Mouse (Mus musculus) fibroblast of lung, adult 2 months (primary cell): ENCODE results near the gene Ercc6l.

Experiments
- DNase-seq: peaks from one replicate; pipeline ENCODE4 v3.0.0-alpha.2; 2011; ENCODE audit warnings: low read depth

Gene Ercc6l

DNA sequence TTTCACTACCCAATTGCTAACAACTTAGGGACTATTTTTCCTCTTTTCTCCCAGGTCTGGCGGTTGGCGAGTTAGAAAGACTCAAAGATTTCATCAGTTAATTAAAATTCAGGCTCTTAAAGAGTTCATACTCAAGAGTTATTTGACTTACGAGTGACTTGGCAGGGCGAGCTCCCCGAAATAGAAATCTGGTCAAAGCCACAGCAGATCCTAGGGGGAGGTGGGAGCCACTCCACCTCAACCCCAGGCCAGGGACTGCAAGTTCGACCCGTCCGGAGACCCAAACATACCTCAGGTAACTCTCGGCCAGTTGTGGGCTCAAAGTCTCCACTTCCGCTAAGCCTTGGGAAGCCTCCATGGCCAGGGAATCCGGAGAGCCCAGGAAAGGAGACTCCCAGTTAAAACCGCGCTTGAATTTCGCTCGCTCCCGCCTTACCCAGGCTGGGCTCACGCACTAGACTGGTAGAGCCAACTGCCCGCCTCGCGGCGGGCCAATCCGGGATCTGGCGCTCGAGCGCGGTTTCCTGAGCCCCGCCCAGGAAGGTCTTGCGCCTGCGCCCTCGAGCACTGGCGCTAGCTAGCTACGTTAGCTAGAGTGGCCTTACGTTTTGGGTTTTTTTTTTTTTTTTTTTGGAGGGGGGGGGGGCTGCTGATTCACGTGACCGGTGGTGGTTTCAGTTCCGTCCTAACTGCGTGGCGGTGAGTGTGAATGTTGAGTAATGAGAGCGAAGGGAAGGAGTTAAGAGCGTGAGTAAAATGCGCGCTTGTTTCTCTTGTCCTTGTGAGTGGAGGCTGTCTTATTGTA is at the start of gene Ercc6l:
TSS of gene Ercc6l (minus strand) at position 474 of the 805 bp plus-strand sequence.
- peak; percentile 83 for DNase-seq

DNA sequence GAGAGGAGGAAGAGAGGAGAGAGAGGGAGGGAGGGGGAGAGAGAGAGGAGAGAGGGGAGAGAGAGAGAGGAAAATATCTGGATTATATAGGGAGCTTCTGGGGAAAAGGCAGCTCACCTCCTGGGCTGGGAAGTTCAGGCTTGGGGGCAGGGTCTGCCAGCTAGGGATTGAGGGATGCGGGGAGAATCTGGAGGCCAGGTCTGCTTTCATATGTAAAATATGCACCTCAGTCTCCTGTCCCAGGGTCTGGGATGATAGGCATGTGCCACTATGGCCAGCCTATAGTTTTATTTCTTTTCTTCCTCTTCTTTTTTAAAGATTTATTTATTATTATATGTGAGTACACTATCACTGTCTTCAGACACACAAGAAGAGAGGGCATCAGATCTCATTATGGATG is 33.9 kb upstream of the Ercc6l start:
- no peak for DNase-seq

DNA sequence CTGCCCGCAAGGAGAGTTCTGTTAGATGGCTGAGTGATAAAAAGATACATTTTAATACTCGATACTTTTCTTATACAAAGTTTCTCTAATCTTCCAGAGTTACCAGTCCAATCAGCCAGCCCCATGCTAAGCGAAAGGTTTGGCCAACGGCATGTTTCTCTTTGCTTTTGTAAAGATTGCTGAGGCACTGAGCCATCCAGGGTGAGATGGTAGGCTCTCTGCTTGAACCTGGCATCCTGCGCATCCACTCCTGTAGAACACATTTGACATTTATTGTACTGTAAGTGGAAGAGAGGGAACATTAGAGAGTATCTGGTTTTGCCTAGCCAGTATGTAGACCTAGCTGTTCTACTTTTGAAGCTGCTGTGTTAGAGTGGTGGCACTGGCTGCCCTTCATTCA is 32.7 kb upstream of the Ercc6l start:
- no peak for DNase-seq

- DNase-seq, result peak; percentile 40
Measured at GRCm38 (mm10) chrX:102188712-102189497, 32.0 kb upstream of the Ercc6l start, which contains the start of gene Rps4x. Rps4x (minus strand) TSS chrX:102189394.

GRCm38 (mm10) chrX:102187023-102187699 is 30.3 kb upstream of the Ercc6l start:
- no peak for DNase-seq

DNA sequence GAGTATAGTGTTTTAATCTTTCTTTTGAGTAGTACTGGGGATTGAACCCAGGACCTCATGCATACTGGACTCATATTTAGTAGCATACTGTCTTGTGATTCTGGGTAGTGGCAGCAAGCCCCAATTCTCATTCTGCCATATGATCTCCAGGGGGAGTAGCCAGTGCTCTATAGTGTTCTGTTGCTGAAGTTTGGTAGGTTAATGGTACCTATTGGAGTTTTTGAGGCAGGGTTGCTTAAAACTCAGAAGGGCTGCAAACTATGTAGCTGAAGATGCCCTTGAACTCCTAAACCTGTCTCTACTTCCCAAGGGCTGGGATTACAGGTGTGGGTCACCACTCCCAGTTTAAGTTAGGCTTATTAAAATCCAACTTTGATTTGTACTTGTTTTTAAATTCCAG is 25.7 kb upstream of the Ercc6l start:
- no peak for DNase-seq

DNA sequence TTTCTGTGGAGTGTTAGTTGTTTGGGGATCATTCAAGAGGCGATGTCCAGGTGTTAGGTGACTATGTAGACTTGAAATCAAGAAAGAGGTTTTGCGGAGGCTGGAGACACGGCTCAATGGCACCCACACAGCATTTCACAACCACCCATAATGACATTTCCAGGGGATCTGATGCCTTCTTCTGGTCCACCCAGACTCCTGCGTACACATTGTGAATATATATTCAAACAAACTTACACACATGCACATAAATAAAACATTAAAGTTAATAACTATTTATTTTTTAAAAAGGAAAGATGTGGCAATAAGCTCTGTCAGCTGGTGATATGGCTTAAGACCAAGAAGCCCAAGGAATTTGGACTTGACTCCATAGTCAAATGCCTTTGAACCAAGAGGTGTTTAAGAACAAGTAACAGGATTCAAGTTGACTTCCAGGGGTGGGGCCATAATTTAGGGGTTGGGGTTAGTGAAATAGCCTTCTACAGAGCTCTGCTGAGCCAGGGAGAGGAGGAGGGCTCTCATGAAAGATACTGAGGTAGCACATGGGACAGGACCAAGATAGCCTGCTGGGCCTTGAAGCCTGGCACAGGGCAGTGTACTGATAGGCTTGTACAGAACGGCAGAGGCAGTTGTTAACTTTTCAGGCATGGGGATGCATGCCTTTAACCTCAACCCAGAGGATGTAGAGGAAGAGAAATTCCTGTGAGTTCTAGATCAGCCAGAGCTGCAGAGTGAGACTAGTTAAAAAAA is 18.8 kb upstream of the Ercc6l start:
- no peak for DNase-seq

- no peak for DNase-seq
Measured at GRCm38 (mm10) chrX:102170900-102171299, 14.0 kb upstream of the Ercc6l start.

DNA sequence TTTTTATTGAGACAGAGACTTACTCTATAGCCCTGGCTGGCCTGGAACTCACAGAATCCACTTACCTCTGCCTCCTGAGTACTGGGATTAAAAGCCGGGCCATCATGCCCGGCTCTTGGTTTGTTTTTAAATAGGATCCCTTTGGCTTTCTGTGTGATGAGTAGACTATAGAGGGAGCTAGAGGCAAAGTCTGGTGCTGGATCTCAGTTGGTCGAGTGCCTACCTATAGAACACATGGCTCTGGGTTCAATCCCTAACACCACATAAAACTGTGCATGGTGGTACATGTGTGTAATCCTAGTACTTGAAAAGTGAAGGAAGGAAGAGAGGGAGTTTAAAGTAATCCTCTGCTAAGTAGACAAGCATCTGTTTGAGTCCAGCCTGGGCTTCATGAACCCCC is 13.2 kb upstream of the Ercc6l start:
- no peak for DNase-seq

DNA sequence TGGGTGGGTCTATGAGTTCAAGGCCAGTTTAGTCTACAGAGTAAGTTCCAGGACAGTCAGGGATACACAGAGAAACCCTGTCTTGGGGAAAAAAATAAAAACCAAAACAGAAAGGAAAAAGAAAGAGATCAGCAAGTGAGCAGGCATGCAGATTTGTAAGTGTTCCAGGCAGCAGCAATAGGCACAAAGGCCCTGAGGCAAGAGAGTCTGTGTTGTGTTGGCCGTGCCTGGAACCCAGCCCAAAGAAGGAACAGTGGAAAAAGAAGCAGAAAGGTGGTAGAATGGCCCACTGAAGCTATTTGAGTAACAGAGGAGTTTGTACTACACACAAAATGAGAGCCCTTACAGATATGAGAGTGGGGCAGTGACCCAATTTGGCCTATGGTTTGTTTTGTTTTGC is 12.8 kb upstream of the Ercc6l start:
- no peak for DNase-seq

- no peak for DNase-seq
Measured at GRCm38 (mm10) chrX:102166986-102167385, 10.1 kb upstream of the Ercc6l start.

DNA sequence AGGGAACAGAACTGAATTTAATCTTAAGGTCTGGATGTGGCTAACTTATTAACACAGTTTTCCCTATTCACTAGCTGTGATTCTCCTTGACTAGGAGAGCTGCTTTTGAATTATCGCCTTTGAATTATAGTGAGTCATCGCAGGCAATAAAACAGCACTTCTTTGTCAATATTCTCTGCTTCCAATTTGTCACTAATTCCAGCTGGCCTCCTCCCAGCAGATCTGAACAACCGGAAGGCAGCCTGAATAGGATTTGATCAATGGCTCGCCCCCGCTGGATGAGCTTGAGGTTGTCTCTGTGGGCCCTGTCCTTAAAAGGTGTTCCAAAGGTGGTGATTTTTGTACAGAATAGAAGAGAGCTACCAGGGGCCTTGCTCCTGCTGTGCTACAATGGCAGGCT is 9.6 kb upstream of the Ercc6l start:
- no peak for DNase-seq

GRCm38 (mm10) chrX:102163529-102163928 is 6.6 kb upstream of the Ercc6l start:
- no peak for DNase-seq

DNA sequence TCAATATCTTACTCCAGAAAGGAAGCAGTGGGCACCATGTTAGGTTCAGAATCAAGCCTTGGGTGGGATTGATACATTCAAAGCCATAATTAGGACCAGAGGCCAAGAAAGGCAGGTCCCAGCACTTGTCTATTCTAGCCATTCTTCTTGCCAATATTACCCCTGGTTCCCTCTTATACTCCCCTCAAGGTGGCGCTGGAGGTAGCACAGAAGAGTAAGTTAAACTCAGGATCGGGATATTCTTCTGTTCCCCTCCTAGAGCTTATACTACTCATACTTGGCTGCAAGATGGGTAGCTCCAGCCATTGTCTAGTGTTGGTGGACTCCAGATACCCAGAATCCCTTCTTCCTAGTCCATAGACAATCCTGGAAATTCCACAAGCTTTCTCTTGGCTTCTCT is 6.2 kb upstream of the Ercc6l start:
- no peak for DNase-seq

- no peak for DNase-seq
Measured at GRCm38 (mm10) chrX:102160528-102160927, 3.6 kb upstream of the Ercc6l start.

DNA sequence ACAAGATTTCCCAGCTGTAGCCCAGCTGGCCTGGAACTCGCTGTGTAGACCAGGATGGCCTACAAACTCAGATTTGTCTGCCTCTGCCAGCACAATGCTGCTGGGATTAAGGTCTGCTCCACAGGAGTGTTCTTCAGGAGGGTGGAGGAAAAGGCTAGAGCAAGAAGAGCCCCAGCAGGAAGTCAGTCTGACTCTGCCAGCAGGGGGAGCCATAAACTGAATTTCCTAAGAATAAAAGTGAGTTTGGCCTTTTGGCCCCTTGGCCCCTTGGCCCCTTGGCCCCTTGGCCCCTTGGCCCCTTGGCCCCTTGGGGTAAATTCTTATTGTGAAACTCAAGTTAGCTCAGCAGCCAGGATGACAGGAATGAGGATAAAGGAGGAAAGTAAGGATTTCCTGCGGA is 2.9 kb upstream of the Ercc6l start:
- no peak for DNase-seq

DNA sequence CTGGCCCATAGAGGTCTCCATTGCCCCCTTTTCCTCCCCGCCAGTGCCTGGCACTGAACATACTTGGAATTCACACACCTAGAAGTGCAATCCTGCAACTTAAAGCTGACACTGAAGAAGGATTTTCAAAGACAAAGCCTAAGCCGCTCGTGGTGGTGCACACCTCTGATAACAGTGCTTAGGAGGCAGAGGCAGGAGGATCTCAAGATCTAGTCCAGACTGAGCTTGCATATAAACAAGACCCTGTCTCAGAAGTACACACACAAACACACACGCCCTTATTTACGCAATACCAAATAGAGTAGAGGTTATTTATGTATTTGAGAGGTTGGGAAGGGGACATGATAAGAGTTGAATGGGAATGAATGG is 516 bp upstream of the Ercc6l start:
- no peak for DNase-seq

DNA sequence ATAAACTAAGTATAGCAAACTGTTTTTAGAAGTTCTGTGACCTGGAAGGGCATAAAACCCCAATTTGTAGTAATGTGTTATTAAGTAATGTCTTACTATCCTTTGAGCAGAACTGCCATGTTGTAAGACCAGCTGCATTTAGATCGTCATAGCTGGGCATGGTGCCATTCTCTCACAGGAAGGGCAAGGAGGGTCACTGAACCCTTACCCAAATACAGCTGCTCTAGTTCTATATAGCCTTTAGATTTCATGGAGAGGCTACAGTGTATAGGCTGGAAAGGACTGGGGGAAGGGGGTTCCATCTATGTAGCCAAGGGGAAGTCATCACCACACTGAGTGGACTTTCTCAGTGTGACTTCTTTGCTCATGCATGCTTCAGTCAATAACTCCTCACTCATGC is 15.7 kb downstream of the Ercc6l start:
- no peak for DNase-seq

DNA sequence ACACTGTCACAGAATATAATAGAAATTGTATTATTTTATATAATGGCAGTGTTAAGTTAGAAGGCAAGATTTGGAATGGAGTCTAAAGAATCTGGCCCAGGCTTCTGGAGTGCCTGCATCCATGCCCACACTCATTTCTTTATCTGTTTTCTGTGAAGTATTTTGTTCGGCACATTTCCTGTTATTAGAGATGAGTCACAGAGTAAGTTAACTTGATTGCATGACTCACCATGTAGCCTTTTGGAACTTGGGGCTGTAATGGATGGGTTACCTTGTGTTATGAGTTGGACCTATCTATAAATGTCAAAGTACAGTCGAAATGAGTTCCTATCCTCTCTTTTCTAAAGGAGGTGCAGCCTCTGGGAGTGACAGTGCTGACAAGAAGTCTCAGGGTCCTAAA is 35.6 kb downstream of the Ercc6l start:
- DNase-seq, result no peak

DNA sequence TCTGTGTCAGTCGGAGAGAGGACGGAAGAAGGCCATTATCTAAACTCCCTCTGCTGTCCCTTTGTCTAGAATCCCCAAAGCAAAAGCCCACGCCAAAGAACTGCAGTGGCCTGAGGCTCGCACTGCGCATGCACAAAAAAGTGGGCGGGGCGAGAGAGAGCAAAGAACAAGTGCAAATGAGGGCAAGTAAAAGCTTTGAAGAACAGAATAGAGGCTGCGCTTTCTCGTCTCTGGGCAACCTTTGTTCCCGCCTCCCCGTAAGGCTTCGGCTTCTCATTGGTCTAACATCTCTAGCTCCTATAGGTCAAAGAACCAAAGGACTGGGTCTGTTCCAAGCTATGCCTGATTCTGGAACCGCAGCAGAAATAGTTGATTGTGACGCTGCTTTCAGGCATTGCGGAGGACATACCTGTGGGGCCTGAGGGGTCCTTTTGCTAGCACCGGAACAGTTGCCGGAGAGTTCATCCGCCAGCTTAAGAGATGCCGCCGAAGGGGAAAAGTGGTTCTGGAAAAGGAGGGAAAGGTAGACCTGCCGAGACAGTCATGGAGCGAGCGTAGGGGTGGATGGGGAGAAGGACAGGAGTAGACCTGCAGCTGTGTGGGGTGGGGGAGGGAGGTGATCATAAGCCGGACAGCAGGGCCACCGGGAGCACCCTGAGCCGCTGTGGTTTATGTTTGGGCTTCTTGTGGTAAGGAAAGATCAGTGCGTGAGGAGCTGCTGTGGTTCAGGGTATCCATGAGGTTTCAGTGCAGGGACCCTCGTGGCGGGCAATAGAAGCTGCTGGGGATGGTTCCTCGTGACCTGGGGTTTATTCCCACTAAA is 37.6 kb downstream of the Ercc6l start, which contains the start of gene Pin4:
TSS of gene Pin4 (plus strand) at position 406 of the 823 bp plus-strand sequence.
- peak; percentile 94 for DNase-seq

DNA sequence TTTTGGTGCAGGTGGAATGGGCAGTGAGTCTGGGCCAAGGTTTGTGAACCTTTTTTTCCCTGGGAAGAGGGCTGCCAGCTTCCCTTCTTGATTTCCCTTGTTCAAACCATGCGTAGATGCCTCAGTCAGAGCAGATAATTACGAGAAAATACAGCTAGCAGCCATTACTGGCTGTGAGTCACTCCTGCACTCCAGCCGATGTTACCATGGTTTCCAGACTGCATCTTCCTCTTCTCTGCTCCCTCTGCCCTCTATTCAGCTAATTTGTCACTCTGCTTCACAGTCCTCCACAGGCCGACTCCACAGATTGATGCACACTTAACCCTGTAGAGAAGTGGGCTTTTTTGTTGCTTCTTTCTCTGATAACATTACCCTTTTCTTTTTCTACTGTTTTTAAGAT is 41.2 kb downstream of the Ercc6l start:
- DNase-seq, result no peak
